Mouse (Mus musculus) mammary gland, adult 2 months (tissue): ENCODE measurements around the gene Sult2a8. TPM values are rescaled to one million over a fixed set of nuclear protein-coding genes. Genes with fewer than 3 reads are reported as not detected.

Experiments used
- polyA plus RNA-seq: library from polyadenylated mRNA; depleted of rRNA; stranded (reverse); fragments of >200 nt; gene quantifications from 2 replicates; pipeline ENCODE4 v1.2.3, GENCODE M21; 2012; ENCODE audit warnings: low replicate concordance; rRNA removed

The Sult2a8 gene
- polyA plus RNA-seq, result 0.27 TPM in 1 of 2 replicates, not detected in the other

GRCm38 (mm10) chr7:14446534-14446933, at the start of gene Sult2a8:
TSS of gene Sult2a8 (minus strand) at chr7:14446769.

DNA sequence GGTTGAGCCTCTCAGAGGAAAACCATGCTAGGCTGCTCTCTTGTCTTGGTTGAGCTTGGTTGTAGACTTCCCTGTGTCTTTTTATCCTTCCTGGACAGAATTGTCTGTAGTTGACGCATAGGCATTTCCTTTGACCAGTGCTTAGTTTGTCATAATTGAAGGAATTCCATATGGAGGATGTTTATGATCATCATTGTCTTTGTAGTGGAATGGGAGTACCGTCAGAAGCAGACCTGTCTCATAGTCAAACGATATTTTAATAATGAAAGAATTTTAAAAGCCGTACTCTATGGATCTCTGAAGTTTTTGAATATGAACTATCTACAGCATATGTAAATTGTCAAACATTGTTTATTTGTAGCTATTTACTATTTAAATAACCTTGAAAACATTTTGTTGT, 47.6 kb upstream of the Sult2a8 start, which contains the start of gene Sult2a7:
Sult2a7 (minus strand) TSS at position 101 of the 400 bp plus-strand sequence.

Other genes starting within 250 kb of the Sult2a8 start
- gene Sult2a6, start 191.9 kb downstream of the Sult2a8 start, polyA plus RNA-seq, result not detected in 2 replicates
- not detected in 2 replicates for gene Obox8, start 113.2 kb downstream of the Sult2a8 start, polyA plus RNA-seq
- gene Sult2a7, start 47.5 kb upstream of the Sult2a8 start, polyA plus RNA-seq, result not detected in 2 replicates
- gene Vmn1r90, start 116.7 kb upstream of the Sult2a8 start, polyA plus RNA-seq, result 0.01 and 0.12 TPM in 2 replicates
- not detected in 2 replicates for gene Obox7, start 212.7 kb upstream of the Sult2a8 start, polyA plus RNA-seq